Mouse (Mus musculus): ENCODE measurements around the gene Tex30.

Gene Tex30

DNA sequence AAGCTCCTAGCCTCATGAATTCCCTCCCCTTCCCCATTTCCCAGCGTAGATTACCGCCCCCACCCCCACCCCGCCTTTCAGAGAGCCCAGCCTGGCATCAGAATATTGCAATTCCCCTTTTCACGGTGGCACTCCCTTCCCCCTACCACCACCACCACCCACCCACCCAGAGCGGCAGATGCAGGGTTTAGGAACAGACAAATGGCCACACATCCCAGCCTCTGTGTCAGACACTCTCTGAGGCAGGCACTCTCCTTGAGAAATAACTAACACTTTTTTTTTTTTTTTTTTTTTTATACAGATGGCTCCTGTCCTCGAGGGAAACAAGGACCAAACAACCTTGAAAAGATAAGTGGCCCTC, 59.7 kb downstream of the Tex30 start:
- no peak for DNase-seq (ENCODE audit: low spot score)

DNA sequence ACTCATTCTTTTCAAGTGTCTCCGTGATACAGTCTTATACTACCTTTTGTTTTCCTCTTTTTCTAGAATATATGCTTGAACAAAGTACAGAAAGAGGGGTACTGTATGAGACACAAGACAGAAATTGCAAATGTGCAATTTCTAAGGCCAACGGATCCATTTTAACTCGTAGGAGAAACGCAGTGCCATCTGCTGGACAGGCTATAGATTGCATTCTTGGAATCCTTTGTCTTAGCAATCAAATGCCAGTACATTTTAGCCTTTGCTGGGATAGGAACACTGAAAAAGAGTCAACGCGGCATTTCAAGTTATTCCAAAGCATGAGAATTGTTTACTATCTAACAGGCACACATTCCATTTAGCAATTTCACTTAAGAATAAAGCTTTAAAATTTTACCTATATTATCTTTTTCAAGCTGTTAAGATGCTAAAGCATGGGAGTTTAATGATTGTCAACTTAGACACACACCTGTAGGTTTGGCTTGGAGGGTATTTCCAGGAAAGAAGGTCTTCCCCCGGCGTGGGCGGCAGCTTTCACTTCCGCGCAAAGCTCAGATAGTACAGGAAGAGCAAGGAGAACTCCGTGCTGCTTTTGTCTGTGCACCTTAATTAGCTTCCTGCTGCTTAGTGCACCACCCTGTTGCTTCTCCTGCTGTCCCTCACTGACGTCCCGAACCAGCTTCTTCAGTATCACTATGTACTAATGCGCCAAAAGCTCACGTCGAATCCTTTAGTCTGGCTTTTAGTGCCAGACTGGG, 60.3 kb downstream of the Tex30 start:
- DNase-seq (ENCODE audit: low spot score): no peak
